Mouse (Mus musculus) thymus, postnatal 4 days (tissue): Measurements from ENCODE around the gene Ankrd36.
A peak's percentile ranks its signal among the peaks of the same experiment; 100 is the strongest.
"Not testable (repeated sequence)": the region's sequence is repeated elsewhere in the genome, so short reads cannot be mapped to it uniquely, and the experiment has no call there.

Experiments
- DNase-seq: peaks from one replicate; pipeline ENCODE4 v3.0.0; 2021

The Ankrd36 gene

DNA sequence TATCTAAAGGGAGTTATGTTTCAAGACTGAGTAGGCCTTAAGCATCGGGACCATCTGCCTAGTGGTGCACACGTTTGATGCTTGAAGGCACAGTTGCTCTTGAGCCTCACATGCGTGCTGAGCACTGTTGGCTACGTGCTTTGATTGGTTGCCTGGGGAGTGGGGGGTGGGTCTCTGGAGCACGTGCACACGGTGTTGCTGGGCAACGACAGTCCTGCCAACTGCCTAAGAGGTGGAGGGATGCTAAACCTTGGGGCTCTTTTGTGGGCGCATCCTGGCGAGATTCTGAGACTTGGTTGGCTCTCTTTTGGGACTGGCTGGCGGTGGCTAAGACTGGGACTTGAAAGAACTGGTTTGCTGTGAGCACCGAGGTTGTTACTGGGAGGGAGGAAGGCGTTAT lies at the start of gene Ankrd36:
Gene Ankrd36 (plus strand): TSS at position 211 of the 400 bp plus-strand sequence.
- no peak for DNase-seq

GRCm38 (mm10) chr11:5520412-5521265 lies 48.8 kb upstream of the Ankrd36 start, which contains the start of gene Xbp1:
Xbp1 (plus strand) TSS chr11:5520659.
- DNase-seq = peak; percentile 95

GRCm38 (mm10) chr11:5521266-5521515 lies 48.3 kb upstream of the Ankrd36 start:
- no peak for DNase-seq

DNA sequence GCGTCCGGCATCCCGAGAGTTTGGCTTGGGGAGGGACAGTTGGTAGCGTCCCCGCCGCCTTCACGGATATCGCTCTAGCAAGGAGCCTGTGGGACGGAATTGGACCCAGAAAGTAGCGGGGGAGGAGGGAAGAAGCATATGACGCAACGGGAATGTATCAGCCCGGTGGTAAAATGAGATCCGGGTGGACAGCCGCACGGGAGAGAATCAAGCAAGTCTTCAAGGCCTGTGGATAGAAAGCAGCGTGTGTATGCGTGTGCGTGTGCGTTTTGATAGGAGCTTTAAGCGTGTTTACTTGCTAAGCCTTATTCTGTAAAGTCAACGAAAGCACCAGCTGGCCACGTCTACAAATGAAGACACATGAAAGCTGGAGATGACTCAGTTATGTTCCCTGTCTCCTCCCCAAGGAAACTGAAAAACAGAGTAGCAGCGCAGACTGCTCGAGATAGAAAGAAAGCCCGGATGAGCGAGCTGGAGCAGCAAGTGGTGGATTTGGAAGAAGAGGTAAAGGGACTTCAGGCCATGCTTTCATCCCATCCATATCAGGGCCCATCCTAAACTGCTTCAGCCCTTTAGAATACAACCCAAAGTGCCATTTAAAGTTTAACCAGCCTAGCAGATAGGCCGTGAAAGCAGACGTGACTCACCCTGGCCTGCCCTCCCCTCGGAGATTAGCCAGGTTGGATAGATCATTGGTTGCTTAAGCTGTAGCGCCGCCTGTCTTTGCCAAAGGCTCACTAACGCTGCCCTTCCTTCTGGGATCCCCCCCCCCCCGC lies 47.8 kb upstream of the Ankrd36 start:
- peak; percentile 79 for DNase-seq

DNA sequence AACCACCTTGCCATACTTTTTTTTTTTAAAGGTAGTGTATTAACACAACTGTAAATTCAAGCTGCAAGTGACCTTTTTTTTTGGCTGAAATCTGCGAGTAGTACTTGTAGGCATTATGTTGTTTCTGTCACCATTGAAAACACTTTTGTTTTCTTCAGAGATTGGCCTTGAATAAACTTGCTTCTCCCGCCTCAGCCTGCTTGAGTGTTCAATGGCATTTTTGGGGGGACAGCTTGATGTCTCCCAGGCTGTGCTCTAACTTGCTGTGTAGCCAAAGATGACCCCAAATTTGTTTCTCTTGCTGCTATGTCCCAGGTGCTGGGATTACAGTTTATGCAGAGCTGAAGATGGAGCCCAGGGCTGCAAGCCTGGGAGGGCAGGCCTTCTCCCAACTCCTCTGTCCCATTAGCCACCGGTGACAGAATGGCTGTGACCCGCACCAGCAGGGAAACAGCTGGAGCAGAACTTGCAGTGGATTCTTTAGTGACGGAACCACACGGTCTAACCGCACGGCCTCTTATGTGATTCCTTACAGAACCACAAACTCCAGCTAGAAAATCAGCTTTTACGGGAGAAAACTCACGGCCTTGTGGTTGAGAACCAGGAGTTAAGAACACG lies 46.6 kb upstream of the Ankrd36 start:
- no peak for DNase-seq

DNA sequence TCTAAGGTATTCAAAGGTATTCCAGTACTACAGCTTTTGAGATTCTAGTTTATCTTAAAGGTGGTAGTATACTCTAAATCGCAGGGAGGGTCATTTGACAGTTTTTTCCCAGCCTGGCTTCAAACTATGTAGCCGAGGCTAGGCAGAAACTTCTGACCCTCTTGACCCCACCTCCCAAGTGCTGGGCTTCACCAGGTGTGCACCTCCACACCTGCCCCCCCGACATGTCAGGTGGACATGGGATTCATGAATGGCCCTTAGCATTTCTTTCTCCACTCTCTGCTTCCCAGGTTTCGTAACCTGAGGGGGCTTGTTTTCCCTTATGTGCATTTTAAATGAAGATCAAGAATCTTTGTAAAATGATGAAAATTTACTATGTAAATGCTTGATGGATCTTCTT lies 44.1 kb upstream of the Ankrd36 start:
- DNase-seq = no peak

DNA sequence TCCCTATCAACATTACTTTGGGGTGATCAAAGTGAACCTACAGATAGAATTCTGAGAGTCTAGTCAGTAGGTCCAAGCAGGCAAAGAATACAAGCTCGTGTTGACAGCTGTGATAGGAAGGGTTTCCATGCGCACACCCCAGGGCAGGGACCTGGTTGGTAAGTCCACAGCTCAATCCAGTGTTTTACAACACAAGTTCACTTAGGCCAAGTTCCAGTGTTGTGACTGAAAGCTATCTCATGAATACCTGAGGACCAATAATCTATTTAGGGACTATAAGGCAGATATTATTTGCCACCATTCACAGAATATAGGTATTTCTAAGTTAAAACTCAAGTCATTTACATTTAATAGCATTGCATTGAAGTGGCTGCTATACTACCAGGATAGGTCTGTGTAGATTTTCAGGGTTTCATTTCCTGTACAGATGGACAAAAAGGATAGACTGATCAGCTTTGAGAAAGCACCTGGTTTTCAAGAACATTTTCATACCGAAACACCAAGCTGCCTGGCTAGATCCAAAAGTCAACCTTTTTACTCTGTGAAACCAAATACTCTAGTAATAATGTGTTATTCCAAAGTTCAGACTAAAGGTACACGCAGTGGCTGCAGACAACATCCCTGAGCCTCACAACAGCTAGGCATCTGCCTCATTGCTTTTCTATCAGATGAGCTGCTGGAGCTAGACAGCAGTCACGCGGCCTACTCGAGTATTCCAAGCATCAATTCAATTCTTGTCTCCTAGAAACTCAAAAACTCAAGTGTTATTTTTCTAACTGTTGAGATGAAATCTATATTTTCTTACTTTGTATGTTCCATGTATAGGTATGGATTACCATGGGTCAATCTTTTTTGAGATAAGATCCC lies 42.7 kb upstream of the Ankrd36 start:
- DNase-seq = no peak

- no peak for DNase-seq
Observed at GRCm38 (mm10) chr11:5527865-5528523, 41.5 kb upstream of the Ankrd36 start.

DNA sequence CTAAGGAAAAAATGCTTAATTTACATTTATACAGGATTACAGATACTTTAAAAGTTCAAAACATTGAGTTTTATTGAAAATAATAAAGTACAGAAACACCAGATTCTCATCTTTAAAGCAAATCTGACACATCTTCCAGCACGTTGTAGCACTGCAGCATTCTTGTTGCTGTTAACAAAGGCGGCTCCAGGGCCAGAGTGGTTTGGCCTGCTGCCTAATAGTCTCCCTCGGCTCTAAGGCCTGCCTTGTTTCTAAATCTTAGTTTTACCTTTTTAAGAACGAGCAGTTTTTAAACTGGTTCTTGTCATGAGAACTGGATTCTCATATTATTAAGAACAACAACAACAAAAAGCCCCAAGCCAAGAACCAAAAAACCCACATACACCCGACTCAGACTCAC lies 40.6 kb upstream of the Ankrd36 start:
- no peak for DNase-seq

GRCm38 (mm10) chr11:5530172-5530571 lies 39.3 kb upstream of the Ankrd36 start:
- no peak for DNase-seq

DNA sequence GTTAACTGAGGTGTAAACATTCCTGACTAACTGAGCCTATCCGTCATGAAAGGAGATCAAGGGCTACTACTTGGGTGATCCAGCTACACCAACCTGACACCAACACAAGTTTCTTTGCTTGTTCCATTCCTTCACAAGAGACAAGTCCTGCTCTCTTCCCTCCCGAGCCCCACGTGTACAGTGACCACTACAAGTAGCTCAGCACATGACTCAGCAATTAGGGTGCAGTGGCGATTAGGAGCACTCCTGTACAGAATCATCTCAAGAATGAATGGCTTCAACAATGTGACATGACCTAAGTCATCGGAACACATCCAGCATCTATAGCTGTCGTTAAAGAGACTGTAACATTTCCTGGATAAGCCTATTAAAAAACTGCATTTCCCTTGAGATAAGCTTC lies 38.8 kb upstream of the Ankrd36 start:
- DNase-seq = no peak

GRCm38 (mm10) chr11:5533108-5533507 lies 36.4 kb upstream of the Ankrd36 start:
- DNase-seq = no peak

- not testable (repeated sequence) for DNase-seq
Observed at GRCm38 (mm10) chr11:5537454-5537853, 32.0 kb upstream of the Ankrd36 start.

DNA sequence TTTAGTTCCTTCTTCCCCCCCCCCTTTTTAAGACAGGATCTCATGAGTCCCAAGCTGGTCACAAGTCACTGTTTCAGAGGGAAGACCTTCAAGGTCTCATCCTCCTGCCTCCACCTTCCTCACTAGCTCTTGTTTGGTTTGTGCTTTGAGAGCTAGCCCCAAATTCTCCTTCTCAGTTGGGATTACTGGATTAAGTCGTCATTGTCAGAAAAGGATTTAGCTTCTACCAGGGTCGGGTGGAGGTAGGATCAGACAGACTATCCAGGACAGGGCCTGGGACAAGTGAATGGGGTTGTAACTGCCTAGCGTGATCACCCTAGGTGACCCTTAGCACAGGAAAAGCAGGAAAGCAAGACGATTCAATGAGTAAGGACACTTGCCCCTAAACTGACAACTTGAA lies 29.2 kb upstream of the Ankrd36 start:
- DNase-seq = no peak

DNA sequence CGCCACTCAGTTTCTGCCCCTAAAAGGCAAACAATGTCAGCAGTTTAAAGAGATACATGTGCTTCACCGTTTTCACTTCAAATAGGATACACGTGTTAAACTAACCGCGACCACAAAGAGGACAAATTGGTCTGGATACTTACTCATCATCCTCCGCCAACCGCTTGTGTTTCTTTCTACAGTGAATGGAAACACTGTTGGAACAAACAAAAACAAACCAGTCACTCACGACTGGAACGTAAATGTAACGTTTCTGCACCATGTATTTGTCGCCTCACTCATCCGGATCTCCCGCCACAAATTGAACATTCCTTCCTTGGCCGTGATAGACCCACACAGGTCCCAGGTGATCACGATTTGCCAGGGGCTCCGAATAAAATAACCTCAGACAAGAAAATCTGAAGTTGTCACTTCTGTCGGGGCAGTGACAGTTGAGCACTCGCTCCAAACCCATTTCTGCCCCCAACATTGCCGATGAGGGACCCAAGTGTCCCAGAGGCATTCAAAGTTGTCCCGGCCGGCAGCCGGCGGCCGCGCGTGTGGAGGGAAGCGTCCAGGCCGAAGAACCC lies 28.2 kb upstream of the Ankrd36 start:
- no peak for DNase-seq

GRCm38 (mm10) chr11:5541799-5542481 lies 27.5 kb upstream of the Ankrd36 start, which contains the start of gene Ccdc117:
Ccdc117 (minus strand) TSS chr11:5542187.
- peak; percentile 86 for DNase-seq

DNA sequence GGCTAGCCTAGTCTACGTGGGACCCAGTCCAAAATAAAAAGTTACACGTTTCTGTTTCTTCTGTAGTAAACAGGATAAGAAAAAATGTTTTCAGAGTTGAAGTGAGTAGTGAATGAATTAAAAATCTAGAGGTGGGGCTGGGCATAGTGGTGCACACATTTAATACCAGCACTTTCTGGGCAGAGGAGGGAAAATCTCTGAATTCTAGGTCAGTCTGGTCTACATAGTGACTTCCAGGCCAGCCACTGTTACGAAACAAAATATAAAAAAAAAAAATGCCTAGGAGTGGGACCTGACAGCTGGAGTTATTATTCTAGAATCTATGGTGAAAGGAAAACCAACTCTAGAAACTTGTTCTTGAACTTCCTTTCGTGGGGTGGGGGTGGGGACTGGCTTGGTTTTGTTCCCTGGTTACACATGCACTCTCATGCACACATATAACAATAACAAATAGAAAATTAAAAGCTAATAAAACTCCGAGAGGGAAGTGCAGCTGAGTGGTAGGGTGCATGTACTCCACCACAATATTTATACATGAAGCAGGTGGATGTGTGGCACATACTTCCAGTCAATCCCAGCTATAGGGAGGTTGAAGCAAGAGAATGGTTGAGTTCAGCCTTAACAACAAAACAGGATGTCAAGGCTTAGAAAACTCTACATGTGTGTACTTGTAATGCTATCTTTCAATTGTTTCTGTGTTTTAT lies 26.9 kb upstream of the Ankrd36 start:
- no peak for DNase-seq

DNA sequence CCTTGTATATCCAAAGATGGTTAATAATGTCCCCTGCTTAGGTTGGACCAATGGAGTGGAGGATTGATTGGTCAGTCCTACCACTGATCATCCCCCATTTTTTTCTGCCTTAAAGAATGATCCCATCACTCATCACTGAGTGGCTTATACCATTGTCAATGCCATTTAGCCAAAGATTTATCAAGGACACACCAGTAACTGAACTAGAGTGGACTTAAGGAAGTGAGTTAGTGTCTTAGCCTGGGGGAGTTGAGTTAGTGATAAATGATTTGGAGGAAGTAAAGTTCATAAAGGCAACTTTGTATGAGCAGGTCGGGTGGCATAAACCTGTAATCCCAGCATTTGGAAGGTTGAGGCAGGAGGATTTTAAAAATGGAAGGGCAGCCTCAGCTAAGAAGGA lies 26.2 kb upstream of the Ankrd36 start:
- DNase-seq = no peak

GRCm38 (mm10) chr11:5544709-5545108 lies 24.8 kb upstream of the Ankrd36 start:
- DNase-seq = not testable (repeated sequence)

DNA sequence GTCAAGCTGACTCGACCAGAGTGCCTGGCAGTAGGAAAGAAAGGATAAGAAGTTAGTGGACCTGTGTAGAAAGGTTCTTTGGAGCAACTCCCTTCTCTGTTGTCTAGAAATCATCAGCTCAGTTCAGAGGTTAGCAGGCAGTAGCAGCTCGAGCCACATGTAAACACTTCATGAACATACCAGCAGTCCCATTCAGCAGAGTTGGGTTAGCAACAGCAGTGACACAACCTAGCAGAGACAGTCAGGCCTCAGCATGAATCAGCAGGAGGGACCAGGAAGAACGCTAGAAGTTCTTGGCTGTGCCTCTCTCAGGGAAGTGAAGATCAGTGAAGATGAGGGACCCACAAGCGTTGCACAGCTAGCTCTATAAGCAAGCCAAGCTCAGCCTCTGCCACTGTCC lies 24.0 kb upstream of the Ankrd36 start:
- DNase-seq = no peak

GRCm38 (mm10) chr11:5546693-5547092 lies 22.8 kb upstream of the Ankrd36 start:
- no peak for DNase-seq
